Mouse (Mus musculus) CH12.LX (cell line): ENCODE data around the gene Tnfsf12.
A peak's percentile ranks its signal among the peaks of the same experiment; 100 is the strongest.

Source experiments
- BHLHE40 ChIP-seq: IDR thresholded peaks from 2 replicates; pipeline ENCODE4 v1.6.1; 2011; ENCODE audit warnings: mild to moderate bottlenecking, low read depth, low read length, improper control_type of control experiment
- CTCF ChIP-seq, 2 experiments: IDR thresholded peaks in 1 of 2; conservative IDR thresholded peaks in 1 of 2; 2 replicates each; pipeline ENCODE4 v1.5.1; 2011 to 2012; ENCODE audit warnings: low read depth in 2 of 2, low read length in 2 of 2, improper control_type of control experiment in 1 of 2, inconsistent platforms in 1 of 2, mild to moderate bottlenecking in 1 of 2, moderate library complexity in 1 of 2
- EP300 ChIP-seq: IDR thresholded peaks from 2 replicates; pipeline ENCODE4 v1.6.1; 2011; ENCODE audit warnings: low read length, improper control_type of control experiment
- HCFC1 ChIP-seq: IDR thresholded peaks from 2 replicates; pipeline ENCODE4 v1.6.1; 2012; ENCODE audit warnings: low read depth, mild to moderate bottlenecking, inconsistent platforms, low read length, improper control_type of control experiment
- JUN ChIP-seq: IDR thresholded peaks from 2 replicates; pipeline ENCODE4 v1.6.1; 2011; ENCODE audit warnings: low read depth, mild to moderate bottlenecking, low read length, improper control_type of control experiment, moderate library complexity; ENCODE audit not compliant: insufficient read depth
- KAT2A ChIP-seq: IDR thresholded peaks from 2 replicates; pipeline ENCODE4 v1.6.1; 2012; ENCODE audit warnings: low read length, improper control_type of control experiment, inconsistent platforms; ENCODE audit not compliant: insufficient replicate concordance
- MAZ ChIP-seq: IDR thresholded peaks from 2 replicates; pipeline ENCODE4 v1.6.1; 2012; ENCODE audit warnings: low read depth, mild to moderate bottlenecking, inconsistent platforms, low read length, improper control_type of control experiment, moderate library complexity
- MYC ChIP-seq: IDR thresholded peaks from 2 replicates; pipeline ENCODE4 v1.6.1; 2011; ENCODE audit warnings: low read depth, mild to moderate bottlenecking, improper control_type of control experiment, low read length
- POLR2A ChIP-seq: IDR thresholded peaks from 2 replicates; pipeline ENCODE4 v1.6.1; 2011; ENCODE audit warnings: low read depth, mild to moderate bottlenecking, improper control_type of control experiment, low read length
- SIN3A ChIP-seq: IDR thresholded peaks from 2 replicates; pipeline ENCODE4 v1.6.1; 2012; ENCODE audit warnings: low read length, improper control_type of control experiment, inconsistent platforms
- UBTF ChIP-seq: IDR thresholded peaks from 2 replicates; pipeline ENCODE4 v1.6.1; 2012; ENCODE audit warnings: low read depth, mild to moderate bottlenecking, inconsistent platforms, low read length, improper control_type of control experiment, moderate library complexity
- USF1 ChIP-seq: IDR thresholded peaks from 2 replicates; pipeline ENCODE4 v1.6.1; 2014; ENCODE audit warnings: low read depth, mild to moderate bottlenecking, inconsistent platforms, low read length, improper control_type of control experiment
- ZC3H11A ChIP-seq: IDR thresholded peaks from 2 replicates; pipeline ENCODE4 v1.6.1; 2012; ENCODE audit warnings: low read depth, mild to moderate bottlenecking, inconsistent platforms, low read length, improper control_type of control experiment
- ZNF384 ChIP-seq: IDR thresholded peaks from 2 replicates; pipeline ENCODE4 v1.6.1; 2012; ENCODE audit warnings: low read depth, low read length, improper control_type of control experiment, inconsistent platforms

- TF ChIP-seq MYC = peak; percentile 92
- peak; percentile 90 for TF ChIP-seq HCFC1
- peak; percentile 50 for TF ChIP-seq USF1
- peak; percentile 97 for TF ChIP-seq POLR2A
- TF ChIP-seq BHLHE40 = peak; percentile 88
- TF ChIP-seq JUN = no peak
- TF ChIP-seq ZC3H11A = no peak
- TF ChIP-seq EP300 = no peak
- peak; percentile 94 for TF ChIP-seq SIN3A
- no peak for TF ChIP-seq CTCF (conservative IDR thresholded peaks at IDR 0.05 in 1 of 2, IDR thresholded peaks at IDR 0.05 in 1 of 2; ENCODE audit: low read depth in 2 of 2, low read length in 2 of 2)
- TF ChIP-seq ZNF384 = peak; percentile 35; the same call in 1 of the 2 replicates
- TF ChIP-seq KAT2A = peak; percentile 77; the same call in 1 of the 2 replicates
- TF ChIP-seq UBTF = peak; percentile 84; the same call in 1 of the 2 replicates
- TF ChIP-seq MAZ = peak; percentile 95
Measured at GRCm38 (mm10) chr11:69681314-69682208, 14.1 kb downstream of the Tnfsf12 start, which contains the start of gene Senp3.
